Mouse (Mus musculus): ENCODE results near the gene Lpcat4.

The Lpcat4 gene

DNA sequence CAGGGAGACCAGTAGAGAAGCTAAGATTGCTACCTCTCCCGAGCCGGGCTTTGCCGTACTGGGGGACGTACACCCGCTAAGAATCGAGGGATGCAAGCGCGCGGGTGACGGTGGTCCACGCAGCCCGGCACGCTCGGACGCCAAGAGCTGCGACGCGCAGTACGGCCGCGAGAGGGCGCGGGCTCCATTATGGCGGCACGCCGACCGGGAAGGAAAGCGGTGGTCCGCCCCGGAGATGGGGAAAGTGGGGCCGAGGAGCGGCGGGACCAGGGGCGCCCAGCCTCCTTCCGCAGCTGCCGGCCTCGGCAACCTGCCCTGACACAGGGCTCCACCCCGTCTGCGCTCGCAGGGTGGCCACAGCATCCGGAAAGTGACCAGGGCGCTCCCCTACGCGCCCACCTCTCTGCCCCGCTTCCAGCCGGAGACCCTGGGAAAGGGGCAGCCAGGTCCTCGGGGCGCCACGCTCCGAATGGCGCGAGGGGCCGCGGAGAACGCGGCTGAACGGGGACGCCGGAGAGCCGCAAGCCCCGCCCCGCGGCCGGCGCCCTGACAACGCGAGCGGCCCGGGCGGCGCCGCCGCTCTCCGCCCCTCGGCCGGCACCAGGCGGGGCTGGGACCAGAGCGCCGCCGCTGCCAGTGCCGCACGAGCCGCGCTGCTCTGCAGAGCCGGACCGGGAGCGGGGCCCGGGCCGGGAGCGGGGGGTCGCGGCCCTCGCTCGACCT, at the start of gene Lpcat4:
Gene Lpcat4, plus strand, starts transcription at position 257 of the 723 bp plus-strand sequence.
- no peak for DNase-seq (ENCODE audit: low read depth, low spot score)

DNA sequence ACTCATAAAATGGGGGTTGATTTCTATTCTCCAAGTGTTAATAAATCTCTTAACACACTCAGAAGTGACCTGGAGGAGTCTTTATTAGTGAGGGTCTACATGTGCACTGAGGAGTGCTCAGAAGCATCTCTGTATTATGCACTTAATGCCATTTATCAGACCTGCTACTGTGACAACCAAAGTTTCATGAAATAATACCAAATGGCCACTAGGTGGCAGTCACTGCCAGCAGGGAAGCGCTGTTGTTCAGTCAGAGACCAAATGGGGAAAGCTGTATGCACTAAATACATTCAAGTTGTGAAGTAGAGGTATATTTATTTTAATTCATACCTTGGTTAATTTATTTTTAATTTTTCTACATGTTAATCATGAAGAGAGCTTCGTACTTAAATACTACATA, 42.4 kb upstream of the Lpcat4 start:
- DNase-seq (ENCODE audit: low read depth, low spot score), result no peak

DNA sequence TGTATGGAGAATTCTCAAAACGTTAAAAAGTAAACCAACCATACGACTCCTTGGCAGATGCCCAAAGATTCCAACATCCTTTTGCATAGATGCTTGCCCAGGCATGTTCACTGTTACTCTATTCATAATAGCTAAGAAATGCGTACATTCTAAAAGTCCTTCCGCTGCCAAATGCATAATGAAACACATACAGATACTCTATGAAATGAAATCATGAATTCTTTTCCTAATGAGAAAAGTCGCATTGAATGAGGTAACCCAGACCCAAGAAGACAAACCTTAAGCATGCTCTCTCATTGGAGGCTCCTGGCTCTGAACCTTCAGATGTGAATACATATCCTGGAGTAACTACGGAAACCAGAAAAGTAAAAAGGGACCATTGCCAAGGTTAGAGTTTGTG, 36.2 kb upstream of the Lpcat4 start:
- DNase-seq (ENCODE audit: low read depth, low spot score), result no peak

DNA sequence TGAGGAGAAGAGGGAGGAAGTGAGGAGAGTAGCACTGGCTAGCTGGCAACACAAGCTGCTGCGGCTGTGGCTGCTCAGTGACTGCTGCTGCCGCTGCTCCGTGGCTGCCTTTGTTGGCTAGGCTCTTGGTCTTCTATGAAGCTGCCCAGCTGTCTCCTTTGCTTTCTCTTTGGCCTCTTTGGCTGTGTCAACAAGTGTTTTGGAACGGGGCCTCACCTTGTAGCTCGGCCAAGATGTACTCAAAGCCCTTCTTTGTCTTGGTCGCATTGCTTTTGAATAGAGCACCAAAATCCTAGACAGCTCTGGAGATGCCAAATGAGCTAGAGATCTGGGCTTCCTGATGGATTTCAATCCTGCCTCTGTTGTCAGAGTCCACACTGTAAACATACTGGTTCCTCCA, 29.1 kb upstream of the Lpcat4 start:
- no peak for DNase-seq (ENCODE audit: low read depth, low spot score)

DNA sequence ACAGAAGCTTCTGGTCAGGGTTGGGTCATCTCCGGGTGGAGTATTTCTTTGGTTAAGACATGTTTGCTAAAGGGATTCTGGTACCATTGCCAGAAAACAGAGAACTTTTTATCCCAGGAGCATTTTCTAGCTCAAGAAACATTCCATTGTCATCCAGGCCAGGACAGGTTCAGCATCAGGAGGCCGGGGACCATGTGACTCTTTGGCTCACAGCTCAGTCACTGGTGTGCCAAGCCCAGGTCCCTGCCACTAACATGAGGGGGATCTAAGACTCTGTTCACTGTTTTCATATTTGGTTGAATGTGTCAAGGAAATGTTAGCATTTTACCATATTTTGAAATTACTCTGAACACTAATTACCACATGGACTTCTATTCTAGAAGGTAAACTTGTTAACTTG, 28.6 kb upstream of the Lpcat4 start:
- no peak for DNase-seq (ENCODE audit: low read depth, low spot score)

DNA sequence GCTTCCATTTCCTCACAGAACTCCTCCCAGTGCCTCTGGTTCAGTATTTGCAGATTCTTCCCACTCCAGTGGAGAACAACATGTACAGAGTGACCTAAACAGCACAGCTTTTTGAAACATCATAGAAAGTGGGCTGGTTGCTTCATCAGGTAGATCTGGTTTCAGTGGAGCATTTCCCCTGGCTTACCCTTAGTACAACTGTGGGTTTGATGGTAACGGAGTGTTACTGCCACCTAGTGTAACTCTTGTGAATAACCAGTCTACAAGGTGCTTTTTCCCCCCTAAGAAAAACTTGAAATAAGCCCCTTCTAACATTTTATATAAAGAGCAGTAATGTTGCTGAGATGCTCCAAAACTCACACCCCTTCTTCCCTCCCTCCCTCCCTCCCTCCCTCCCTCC, 23.3 kb upstream of the Lpcat4 start:
- no peak for DNase-seq (ENCODE audit: low read depth, low spot score)

DNA sequence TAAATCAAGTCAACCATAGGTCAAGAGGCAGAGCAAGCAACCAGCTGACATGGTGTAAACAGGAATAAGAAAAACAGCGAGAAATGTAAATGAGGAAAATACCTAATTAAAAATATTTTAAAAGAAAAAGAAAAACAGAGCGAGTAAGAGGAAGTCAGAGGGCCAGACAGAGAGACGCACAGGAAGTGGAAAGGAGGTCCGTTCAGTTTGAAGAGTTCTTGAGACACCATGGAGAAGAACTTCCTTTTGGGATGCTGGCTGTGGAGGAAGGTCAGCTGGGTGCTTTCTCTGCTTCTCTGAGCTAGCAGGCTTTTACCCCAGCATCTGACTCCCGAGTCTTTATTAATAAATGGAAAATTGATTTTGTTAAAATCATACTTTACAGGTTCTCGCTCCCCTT, 21.7 kb upstream of the Lpcat4 start:
- no peak for DNase-seq (ENCODE audit: low read depth, low spot score)

DNA sequence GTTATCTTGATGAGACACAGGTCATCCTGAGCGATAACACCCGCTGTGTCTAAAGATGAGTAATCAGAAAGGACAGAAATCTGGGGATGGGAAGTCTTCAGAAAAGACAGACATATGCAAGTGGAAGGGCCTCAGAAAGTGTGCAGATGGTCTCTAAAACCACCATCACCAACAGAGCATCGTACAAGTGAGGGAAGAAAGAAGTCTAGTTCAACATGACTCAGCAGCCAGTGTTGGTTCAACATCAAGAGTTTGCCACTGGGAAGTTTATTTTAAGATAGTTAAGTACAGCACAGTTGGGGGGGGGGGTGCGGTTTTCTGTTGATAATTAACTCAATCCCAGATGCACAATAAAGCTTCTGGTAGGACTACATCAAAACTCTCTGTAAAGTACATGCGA, 18.4 kb upstream of the Lpcat4 start:
- no peak for DNase-seq (ENCODE audit: low read depth, low spot score)

DNA sequence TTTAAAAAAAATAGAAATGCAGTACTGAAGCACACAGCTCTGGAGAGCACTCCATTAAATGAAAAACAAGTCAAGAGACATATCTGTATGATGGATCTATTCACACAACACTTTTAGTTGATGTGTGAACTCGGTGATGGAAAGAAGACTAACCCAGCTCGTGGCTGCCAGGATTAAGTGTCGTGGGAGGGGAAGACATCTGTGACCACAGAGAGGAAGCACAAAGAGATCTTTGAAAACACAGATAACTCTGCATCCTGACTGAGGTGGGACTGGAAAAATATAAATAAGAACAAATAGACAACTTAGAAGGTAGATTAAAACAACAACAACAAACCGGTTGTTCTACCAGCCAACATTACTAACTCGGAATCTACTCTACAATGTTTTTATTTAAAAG, 16.7 kb upstream of the Lpcat4 start:
- no peak for DNase-seq (ENCODE audit: low read depth, low spot score)

DNA sequence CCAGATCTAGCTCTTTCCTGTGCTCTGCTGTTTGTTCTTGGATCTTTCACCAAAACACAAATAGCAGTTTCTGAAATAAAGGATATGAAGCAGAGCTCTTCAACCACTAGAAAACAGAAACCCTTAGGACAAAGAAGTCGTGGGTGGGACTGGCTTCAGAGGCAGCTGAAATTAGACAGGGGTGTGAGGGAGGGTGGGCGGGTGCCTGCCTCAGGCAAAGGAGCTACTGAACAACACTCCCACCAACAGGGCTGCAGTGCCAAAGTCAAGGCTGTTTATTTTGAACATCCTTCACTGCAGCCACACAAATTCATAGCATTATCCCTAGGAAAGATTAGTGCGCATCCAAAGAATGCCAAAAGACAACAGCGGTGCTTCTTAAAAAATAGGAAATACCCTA, 14.9 kb upstream of the Lpcat4 start:
- DNase-seq (ENCODE audit: low read depth, low spot score), result no peak

DNA sequence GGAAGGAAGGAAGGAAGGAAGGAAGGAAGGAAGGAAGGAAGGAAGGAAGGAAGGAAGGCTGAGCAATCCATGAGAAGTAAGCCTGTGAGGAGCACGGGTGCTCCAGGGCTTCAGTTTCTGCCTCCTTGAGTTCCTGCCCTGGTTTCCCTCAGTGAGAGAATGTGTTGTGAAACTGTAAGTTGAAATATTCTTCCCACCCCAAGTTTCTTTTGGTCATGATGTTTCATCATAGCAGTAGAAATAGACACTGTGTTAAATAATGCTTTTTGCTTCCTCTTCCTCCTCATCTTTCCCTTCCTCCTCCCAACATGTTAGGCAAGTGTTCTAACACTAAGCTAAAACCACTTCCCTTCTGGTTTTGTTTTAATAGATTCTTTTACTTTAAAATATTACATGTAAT, 6.6 kb upstream of the Lpcat4 start:
- DNase-seq (ENCODE audit: low read depth, low spot score), result no peak

DNA sequence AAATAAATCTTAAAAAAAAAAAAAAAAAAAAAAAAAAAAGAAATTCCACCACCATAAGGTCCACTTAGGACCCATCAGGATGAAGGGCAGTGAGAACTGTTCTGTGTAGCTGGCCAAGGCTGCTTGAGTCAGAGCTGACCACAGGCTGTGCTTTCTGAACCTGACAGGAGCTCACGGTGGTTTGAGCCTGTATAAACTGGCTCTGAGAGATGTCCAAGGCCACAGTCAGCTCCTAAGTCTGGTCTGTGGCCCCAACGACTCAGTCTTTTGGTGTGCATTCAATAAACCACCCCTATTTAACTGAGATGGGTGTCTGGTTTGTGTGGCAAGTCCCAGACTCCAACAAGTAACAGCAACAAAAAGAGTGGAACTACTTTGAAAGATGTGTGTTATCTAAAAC, 2.6 kb upstream of the Lpcat4 start:
- DNase-seq (ENCODE audit: low read depth, low spot score), result no peak

DNA sequence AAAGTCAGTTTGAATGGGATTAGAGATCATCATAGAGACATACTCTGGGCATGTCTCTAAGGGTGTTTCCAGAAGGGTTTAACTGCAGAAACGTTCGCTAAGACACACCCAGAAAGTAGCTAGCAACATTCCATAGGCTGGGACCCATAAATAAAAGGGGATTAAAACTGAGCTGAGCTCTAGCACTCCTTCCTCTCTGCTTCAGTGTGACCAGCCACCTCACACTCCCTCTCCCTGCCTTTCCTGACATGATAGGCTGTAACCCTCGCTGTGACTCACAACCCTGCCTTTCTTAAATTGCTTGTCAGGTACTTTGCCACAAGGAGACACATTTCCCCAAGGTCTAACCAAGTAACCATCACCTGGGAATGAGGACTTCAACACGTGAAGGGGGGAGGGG, 1.3 kb upstream of the Lpcat4 start:
- no peak for DNase-seq (ENCODE audit: low read depth, low spot score)

DNA sequence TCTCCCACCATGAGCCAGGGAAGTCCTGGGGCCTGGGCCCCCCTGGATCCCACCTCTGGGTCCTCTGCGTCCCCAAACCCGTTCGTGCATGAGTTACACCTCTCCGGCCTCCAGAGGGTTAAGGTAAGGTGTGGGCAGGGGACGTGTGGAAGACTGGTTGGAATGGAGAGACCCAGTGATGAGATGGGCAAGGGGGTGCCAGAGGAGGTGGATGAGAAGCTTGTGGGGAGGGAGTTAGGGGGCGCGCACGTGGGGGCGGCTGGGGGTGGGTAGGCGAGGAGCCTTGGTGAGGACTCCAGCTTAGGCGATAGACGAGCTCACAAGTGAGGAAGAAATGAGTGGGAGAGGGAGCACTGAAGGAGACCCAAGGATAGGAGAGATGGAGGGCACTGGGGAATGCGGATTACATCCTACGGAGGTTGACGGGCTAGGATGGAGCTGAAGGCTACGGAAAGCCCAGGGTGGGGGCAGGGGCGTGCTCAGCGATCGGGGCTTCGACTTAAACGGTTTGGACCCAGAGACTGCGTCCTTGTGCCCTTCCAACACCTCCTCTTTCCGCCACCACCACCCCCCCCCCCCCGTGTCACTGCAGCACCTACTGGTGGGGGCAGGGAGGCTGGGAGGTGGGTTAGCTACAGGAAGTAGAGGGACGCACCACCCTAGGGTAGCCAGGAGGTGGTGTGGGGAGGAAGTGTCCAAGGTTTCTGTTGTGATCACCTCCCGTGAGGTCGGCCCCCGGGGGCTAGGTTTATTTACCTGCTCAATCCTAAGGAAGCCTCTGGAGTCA, 860 bp downstream of the Lpcat4 start:
- DNase-seq (ENCODE audit: low read depth, low spot score), result no peak

DNA sequence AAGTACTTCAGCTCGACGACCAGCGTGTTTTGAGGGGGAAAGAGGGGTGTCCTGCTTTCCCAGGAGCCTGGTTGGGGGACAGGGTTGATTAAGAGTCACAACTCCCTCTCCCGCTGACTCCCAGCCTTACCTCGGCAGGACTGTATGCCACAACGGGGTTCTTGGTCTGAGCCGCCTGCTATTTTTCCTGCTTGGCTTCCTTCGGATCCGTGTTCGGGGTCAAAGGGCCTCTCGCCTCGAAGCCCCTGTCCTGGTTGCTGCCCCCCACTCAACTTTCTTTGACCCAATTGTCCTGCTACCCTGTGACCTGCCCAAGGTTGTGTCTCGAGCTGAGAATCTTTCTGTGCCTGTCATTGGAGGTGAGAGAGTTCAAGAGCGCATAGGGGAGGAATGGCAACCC, 2.5 kb downstream of the Lpcat4 start:
- no peak for DNase-seq (ENCODE audit: low read depth, low spot score)

DNA sequence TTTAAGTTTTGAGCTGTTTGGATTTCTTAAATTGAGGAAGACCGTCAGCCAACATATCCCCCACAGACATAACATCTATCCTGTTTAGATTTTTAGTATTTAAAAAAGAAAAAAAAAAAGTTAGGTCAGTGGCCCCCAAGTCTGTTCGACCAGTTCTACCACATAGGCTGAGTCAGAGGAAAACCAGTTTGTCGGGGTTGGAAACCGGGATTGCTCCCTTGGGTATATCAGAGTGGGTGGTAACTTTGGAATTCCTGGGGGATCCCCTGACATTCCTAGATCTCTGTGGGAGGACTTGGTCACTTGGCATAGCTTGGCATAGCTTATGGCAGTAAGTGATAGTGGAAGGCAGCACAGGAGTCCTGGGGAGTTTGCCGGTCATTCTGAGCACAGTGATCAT, 6.0 kb downstream of the Lpcat4 start:
- DNase-seq (ENCODE audit: low read depth, low spot score), result no peak

DNA sequence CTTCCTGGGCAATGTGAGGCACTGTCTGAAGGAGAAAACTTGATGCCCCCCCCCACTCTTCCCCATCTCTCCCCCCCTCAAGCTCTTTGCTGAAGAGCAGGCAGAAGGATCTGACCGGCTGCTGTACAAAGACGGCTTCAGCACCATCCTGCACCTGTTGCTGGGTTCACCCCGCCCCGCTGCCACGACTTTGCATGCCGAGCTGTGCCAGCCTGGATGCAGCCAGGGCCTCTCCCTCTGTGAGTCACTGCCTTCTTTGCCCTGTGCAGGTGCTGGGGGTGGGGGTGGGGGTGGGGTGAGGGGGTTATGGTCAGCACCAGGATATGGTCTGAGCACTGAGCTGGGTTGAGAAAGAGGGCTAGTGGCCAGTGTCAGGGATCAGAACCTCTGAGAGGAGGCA, 6.9 kb downstream of the Lpcat4 start:
- DNase-seq (ENCODE audit: low read depth, low spot score), result no peak

DNA sequence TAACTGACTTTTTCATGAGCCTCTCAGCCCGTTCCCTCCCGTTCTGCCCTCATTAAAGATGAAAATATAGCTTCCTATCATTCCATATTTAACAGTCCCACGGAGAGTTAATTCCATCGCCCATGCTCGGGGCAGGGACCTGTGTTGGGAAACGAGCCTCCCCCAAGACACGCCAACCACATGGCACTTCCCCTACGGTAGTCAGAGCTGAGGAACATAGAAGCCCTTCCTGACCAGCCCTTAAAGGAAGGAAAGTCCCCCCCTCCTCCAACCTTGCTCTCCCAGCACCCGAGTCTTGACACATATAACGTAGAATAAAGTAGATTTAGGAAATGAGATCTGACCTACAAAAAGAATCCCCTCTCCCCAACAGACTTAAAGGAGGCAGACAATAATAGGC, 8.1 kb downstream of the Lpcat4 start:
- no peak for DNase-seq (ENCODE audit: low read depth, low spot score)

DNA sequence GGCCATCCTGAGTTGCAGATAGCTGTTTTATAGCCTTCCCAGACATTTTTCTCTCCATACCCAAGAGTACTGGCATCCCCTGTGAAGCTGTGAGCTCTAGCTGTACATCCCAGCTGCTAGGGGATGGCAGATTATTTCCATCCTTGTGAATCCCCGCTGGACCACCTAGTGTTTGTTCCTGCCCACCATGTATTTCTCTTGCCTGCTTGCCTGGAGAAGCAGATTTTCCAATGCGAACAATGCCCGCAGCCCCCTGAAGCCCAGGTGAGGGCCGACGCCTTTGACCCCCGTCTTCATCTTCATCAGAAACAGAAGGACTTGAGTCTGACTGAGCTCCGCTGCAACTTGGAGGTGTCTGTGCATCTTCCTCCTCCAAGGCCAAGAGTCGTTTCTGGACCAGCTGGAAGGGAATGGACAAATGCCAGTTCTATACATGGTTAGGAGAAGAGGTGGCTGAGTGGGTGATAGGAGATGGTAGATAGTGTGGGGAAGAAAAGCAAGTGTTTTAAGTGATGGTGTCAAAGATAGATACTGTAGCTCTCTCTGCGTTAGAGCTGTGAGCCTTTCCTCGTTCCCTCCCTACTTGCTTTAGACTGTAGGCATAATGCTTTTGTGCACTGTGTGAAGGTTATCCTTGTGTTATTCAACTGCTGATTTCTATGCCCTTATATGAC, 10.6 kb downstream of the Lpcat4 start:
- no peak for DNase-seq (ENCODE audit: low read depth, low spot score)

DNA sequence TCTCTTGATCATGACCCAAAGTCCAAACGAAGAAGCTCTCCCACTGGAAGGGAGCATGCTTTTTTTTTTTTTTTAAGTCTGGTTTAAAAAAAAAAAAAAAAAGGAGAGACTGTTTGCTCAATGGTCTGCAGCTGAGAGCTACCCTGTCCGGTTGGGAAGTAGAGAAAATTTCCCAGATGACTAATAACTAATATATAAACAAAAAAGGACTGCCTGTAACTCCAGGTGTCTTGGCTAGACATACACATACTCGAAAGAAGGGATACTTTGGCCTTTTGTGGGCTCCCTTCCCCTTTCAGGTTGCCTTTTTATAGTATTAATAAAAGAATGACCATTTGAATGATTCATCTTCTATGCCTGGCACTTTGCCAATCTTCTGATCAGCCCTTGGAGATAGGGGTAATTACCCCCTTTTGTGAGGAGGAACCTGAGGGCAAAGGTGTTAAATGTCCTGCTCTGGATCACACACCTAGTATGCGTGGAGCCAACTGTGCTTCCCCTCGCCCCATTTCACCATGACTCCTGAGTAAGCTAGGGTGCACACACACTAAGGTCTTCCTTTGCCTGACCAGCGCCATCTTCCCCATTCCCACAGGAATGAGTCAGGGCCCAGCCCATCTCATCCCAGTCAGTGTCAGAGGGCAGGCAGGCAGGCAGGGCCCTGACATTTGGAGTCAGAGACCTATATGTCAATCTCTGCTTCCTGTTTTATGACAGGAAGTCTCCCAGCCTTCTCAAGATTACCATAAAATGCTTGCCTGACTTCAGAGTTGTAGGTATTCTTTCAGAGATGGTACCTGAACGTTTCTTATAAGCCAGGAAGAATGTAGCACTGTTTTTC, 15.6 kb downstream of the Lpcat4 start:
- DNase-seq (ENCODE audit: low read depth, low spot score), result no peak

DNA sequence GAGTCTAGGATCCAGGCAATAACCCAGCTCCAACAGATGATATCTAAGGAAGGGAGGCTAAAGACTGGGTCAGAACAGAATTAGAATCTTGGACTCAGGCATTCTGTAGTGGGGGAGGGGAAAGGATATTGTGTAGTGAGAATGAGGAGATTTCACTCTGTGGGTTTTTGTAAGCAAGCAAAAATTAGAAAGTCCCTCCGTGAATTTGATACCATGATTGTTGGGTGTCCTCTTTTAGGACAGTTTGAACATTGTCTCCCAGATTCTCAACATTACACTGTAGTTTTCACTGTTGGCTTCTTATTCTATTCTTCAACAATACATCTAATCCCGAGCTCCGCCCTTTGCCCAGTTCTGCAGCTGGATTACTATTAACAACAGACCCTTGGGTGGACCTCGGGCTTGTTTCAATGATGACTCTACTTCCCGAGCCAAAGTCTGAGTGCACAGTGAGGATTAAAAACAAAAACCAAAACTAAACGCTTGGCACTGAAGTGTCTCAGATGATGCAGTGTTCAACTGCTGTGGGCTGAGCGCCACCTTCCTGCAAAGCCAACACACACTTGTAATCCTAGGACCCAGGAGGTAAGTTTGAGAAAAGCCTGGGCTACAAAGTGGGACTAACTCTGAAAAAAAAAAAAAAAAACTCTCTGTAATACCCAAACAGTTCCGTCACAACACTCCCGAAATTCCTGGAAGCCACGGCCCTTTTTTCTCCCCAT, 20.1 kb downstream of the Lpcat4 start, which contains the start of gene Nutm1:
Gene Nutm1, minus strand, starts transcription at position 51 of the 722 bp plus-strand sequence.
- DNase-seq (ENCODE audit: low read depth, low spot score), result no peak
